Mouse (Mus musculus) spleen, adult 2 months (tissue): ENCODE data around the gene Gm36245.

Experiments used
- CTCF ChIP-seq: fragments of 200-500 bp; IDR thresholded peaks from 2 replicates; pipeline ENCODE4 v1.5.1; 2011; ENCODE audit warnings: mild to moderate bottlenecking, inconsistent platforms; ENCODE audit not compliant: insufficient read depth, insufficient read length, insufficient replicate concordance; ENCODE audit errors: extremely low read depth
- POLR2A ChIP-seq: fragments of 200-500 bp; IDR thresholded peaks from 2 replicates; pipeline ENCODE4 v1.6.1; 2011; ENCODE audit warnings: low read depth, low read length, inconsistent platforms

GRCm38 (mm10) chr15:77579311-77579710, 19.7 kb upstream of the Gm36245 start:
- TF ChIP-seq POLR2A = no peak
- TF ChIP-seq CTCF = no peak
